Mouse (Mus musculus): ENCODE measurements around the gene Tenm4. TPM values are rescaled to one million over a fixed set of nuclear protein-coding genes. Genes with fewer than 3 reads are reported as not detected.

Gene Tenm4
- polyA plus RNA-seq, 1 experiment from 2014 or later = 45.8 TPM

GRCm38 (mm10) chr7:96748538-96749045, 577.5 kb downstream of the Tenm4 start:
- no peaks in the 10 kb centered on the region for H3K9me3 ChIP-seq
- H3K9ac ChIP-seq (replicated peaks) = no peak overlapping the region
- H3K4me1 ChIP-seq (replicated peaks) = peaks cover 57% of the 10 kb centered on the region
- peaks cover 4% of the 10 kb centered on the region; the same call in 1 of the 2 replicates for H3K36me3 ChIP-seq
- 63% methylated on average over 7 of the region's 7 CpGs for WGBS
- no peak for ATAC-seq (ENCODE audit: insufficient number of reproducible peaks, insufficient read depth, low FRiP score, low TSS enrichment, low read depth)
- H3K4me2 ChIP-seq = no peak overlapping the region
- H3K27ac ChIP-seq = peak overlapping the region; percentile 4; the same call in 1 of the 2 replicates
- H3K27me3 ChIP-seq = no peaks in the 10 kb centered on the region
- H3K4me3 ChIP-seq (replicated peaks) = no peak overlapping the region

DNA sequence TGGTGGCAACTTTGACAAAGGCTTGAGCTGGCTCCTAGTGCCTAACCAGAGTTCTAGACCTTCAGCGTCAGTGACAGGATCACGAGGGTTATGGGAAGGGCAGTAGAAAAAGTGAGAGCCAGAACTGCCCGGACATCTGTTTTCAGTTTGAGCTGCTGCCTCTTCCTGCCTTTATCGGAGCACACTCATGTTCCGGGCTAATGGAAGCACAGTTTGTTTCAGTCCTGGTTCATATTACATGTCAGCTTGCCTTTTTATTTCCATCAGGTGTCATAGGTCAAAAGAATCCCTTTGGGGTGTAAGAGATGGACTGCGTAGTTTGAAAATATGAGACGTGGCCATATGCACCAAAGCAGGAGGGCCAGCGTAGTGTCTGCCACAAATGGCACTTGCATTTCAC, 578.7 kb downstream of the Tenm4 start:
- WGBS = 12% methylated on average over 8 of the region's 8 CpGs
- H3K27ac ChIP-seq = 0 out of 2 replicates have a peak overlapping the region, but pooled peaks have one; percentile 29
- H3K4me2 ChIP-seq = no peak overlapping the region
- H3K9ac ChIP-seq (replicated peaks) = no peak overlapping the region
- no peaks in the 10 kb centered on the region for H3K9me3 ChIP-seq
- H3K4me1 ChIP-seq (replicated peaks) = peaks cover 60% of the 10 kb centered on the region
- H3K36me3 ChIP-seq = no peaks in the 10 kb centered on the region
- no peak overlapping the region for H3K4me3 ChIP-seq (replicated peaks)
- no peaks in the 10 kb centered on the region for H3K27me3 ChIP-seq
- no peak for ATAC-seq (ENCODE audit: insufficient number of reproducible peaks, insufficient read depth, low FRiP score, low TSS enrichment, low read depth)

- ATAC-seq (ENCODE audit: insufficient number of reproducible peaks, insufficient read depth, low FRiP score, low TSS enrichment, low read depth) = no peak
- no peak overlapping the region for H3K4me2 ChIP-seq
- H3K4me3 ChIP-seq (replicated peaks) = no peak overlapping the region
- H3K27me3 ChIP-seq = no peaks in the 10 kb centered on the region
- H3K4me1 ChIP-seq (replicated peaks) = peaks cover 61% of the 10 kb centered on the region
- 94% methylated on average over 2 of the region's 2 CpGs for WGBS
- H3K9ac ChIP-seq (replicated peaks) = no peak overlapping the region
- H3K36me3 ChIP-seq = no peaks in the 10 kb centered on the region
- no peaks in the 10 kb centered on the region for H3K9me3 ChIP-seq
- no peak overlapping the region for H3K27ac ChIP-seq
These were observed 580.2 kb downstream of the Tenm4 start for GRCm38 (mm10) chr7:96751236-96751635.

DNA sequence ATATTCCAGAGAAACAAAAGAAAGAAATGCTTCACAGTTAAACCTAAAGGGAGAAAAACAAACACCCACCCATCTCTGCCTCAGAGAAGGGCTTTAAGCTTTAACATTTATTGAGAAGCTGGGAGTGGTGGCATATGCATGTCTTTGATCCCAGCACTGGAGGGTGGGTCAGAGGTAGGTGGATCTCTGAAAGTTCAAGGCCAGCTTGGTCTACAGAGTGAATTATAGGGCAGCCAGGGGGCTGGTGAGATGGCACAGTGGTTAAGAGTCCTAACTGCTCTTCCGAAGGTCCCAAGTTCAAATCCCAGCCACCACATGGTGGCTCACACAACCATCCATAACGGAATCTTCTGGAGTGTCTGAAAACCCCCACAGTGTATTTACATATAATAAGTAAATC, 581.7 kb downstream of the Tenm4 start:
- WGBS = 94% methylated on average over 2 of the region's 2 CpGs
- Histone ChIP-seq H3K27ac (no peak overlapping the region), H3K9ac (replicated peaks) (no peak overlapping the region), H3K4me3 (replicated peaks) (no peak overlapping the region), H3K9me3 (no peaks in the 10 kb centered on the region), H3K4me2 (no peak overlapping the region), H3K36me3 (no peaks in the 10 kb centered on the region), H3K27me3 (no peaks in the 10 kb centered on the region), H3K4me1 (replicated peaks) (peaks cover 68% of the 10 kb centered on the region)
- no peak for ATAC-seq (ENCODE audit: insufficient number of reproducible peaks, insufficient read depth, low FRiP score, low TSS enrichment, low read depth)

- Histone ChIP-seq H3K27me3 (no peaks in the 10 kb centered on the region), H3K9ac (replicated peaks) (no peak overlapping the region), H3K36me3 (no peaks in the 10 kb centered on the region; the same call in 1 of the 2 replicates), H3K4me1 (replicated peaks) (peaks cover 64% of the 10 kb centered on the region), H3K27ac (no peak overlapping the region), H3K4me3 (replicated peaks) (no peak overlapping the region), H3K4me2 (no peak overlapping the region), H3K9me3 (no peaks in the 10 kb centered on the region)
- WGBS = 46% methylated on average over 4 of the region's 4 CpGs
- ATAC-seq (ENCODE audit: insufficient number of reproducible peaks, insufficient read depth, low FRiP score, low TSS enrichment, low read depth) = no peak
These were observed 582.5 kb downstream of the Tenm4 start for GRCm38 (mm10) chr7:96753335-96754095.

DNA sequence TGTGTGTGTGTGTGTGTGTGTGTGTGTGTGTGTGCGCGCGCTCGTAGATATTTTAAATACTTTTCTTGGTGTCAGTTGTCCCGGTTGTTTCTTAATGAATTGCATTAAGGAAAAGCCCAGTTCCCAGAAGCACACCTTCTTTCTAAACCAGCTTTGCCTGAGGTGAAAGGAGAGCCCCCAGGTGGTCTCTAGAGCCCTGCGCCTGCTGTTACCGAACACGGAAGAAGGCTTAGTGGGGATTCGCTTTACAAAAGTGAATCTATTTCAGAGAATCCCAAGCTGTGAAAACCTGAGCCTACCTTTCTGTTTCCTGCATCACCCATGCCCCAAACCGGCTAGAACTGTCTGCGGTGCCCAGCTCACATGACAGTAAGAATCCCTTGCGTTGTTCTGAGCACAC, 583.1 kb downstream of the Tenm4 start:
- no peak overlapping the region for H3K27ac ChIP-seq
- ATAC-seq (ENCODE audit: insufficient number of reproducible peaks, insufficient read depth, low FRiP score, low TSS enrichment, low read depth) = no peak
- H3K36me3 ChIP-seq = peaks cover 4% of the 10 kb centered on the region; the same call in 1 of the 2 replicates
- H3K4me3 ChIP-seq (replicated peaks) = no peak overlapping the region
- H3K9me3 ChIP-seq = peaks cover 3% of the 10 kb centered on the region; the same call in 1 of the 2 replicates
- no peak overlapping the region for H3K4me2 ChIP-seq
- 54% methylated on average over 12 of the region's 12 CpGs for WGBS
- H3K4me1 ChIP-seq (replicated peaks) = peaks cover 57% of the 10 kb centered on the region
- no peaks in the 10 kb centered on the region for H3K27me3 ChIP-seq
- no peak overlapping the region for H3K9ac ChIP-seq (replicated peaks)

DNA sequence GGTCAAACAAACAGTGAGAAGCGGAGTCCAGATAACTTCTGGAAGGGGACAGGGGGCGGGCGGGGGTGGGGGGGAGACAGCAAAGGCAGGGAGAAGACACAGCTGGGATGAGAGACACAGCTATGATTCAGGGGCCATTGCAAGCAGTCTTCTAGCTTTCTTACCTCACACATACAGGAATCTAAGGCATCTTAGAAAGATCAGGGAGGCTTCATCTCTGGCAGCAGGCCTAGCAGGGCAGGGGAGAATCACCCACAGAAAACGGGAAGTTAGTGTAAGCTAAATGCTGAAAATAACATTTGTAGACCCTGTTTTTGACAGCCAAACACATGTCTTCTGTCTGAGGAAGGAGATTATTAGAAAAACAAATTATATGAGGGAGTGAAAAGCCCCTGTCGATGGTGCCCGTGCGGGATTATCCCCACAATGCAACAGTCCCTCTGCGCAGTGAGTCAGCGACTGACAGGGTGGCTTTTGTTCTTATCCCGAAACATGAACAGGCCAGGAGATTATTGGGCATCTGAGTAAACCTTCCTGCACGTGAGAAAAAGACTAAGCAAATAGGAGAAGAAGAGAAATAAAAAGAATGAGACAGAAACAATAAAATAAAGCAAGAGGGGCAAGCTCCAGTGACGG, 584.5 kb downstream of the Tenm4 start:
- peak overlapping the region; percentile 45; the same call in 1 of the 2 replicates for H3K27ac ChIP-seq
- H3K4me3 ChIP-seq (replicated peaks) = no peak overlapping the region
- 68% methylated on average over 11 of the region's 12 CpGs for WGBS
- ATAC-seq (ENCODE audit: insufficient number of reproducible peaks, insufficient read depth, low FRiP score, low TSS enrichment, low read depth) = no peak
- H3K4me1 ChIP-seq (replicated peaks) = peaks cover 50% of the 10 kb centered on the region
- H3K9ac ChIP-seq (replicated peaks) = no peak overlapping the region
- no peak overlapping the region for H3K4me2 ChIP-seq
- H3K36me3 ChIP-seq = peaks cover 4% of the 10 kb centered on the region; the same call in 1 of the 2 replicates
- no peaks in the 10 kb centered on the region for H3K27me3 ChIP-seq
- H3K9me3 ChIP-seq = peaks cover 7% of the 10 kb centered on the region; the same call in 1 of the 2 replicates

DNA sequence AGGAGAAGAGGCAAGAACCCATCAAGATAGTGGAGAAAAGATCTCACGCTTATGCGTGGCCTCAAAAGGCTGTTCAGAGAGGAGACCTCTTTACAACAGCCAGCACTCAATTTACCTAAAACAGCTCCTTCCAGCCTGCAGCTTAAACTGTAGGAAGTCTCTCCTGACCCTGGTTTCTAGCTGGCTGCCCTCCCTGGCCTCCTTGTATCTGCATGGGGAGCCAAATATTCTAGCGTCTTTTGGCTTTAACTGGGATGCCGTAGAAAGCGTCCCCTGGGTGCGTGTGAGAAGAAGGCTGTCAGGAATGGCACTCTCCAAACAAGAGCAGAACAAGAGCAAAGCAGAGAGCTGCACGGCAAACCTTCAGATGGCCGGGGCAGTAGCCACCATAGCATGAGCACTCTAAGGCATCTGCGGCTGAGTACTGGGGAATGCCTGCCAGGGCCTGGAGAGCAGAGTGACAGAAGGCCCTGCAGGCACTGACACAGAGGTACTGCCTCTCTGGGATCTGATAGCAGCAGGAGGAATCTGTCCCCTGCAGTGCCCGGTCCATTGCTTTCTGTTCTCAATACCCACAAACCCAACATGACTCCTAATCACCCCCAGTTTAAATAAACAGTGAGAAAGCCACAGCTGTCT, 585.2 kb downstream of the Tenm4 start:
- peaks cover 4% of the 10 kb centered on the region; the same call in 1 of the 2 replicates for H3K36me3 ChIP-seq
- peak overlapping the region; percentile 45; the same call in 1 of the 2 replicates for H3K27ac ChIP-seq
- no peak overlapping the region for H3K4me3 ChIP-seq (replicated peaks)
- WGBS = 44% methylated on average over 10 of the region's 10 CpGs
- H3K4me2 ChIP-seq = no peak overlapping the region
- no peaks in the 10 kb centered on the region for H3K27me3 ChIP-seq
- H3K4me1 ChIP-seq (replicated peaks) = peaks cover 51% of the 10 kb centered on the region
- H3K9ac ChIP-seq (replicated peaks) = no peak overlapping the region
- ATAC-seq (ENCODE audit: insufficient number of reproducible peaks, insufficient read depth, low FRiP score, low TSS enrichment, low read depth) = no peak
- H3K9me3 ChIP-seq = peaks cover 7% of the 10 kb centered on the region; the same call in 1 of the 2 replicates

DNA sequence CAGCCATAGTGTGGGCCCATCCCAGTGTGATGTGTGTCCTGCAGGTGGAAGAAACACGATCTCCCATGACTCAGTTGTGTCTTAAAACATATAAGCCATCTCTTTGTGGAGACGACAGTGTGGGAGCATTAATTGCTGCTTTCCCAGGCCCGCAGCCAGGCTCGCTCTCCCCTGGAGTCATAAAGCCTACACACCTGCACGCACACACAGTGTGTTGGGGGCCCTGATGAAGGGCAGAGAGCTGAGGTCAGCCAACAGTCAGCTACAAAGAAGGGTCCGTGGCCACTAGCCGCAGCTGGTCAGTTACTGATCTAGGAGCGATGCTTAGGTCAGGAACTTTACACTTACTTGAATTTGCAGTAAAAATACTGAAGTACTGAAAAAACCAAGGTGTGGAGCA, 586.0 kb downstream of the Tenm4 start:
- WGBS = 29% methylated on average over 8 of the region's 8 CpGs
- ATAC-seq (ENCODE audit: insufficient number of reproducible peaks, insufficient read depth, low FRiP score, low TSS enrichment, low read depth) = no peak; the same call in 1 of the 2 replicates
- Histone ChIP-seq H3K36me3 (peaks cover 4% of the 10 kb centered on the region; the same call in 1 of the 2 replicates), H3K27ac (no peak overlapping the region), H3K4me3 (replicated peaks) (no peak overlapping the region), H3K9me3 (peaks cover 7% of the 10 kb centered on the region; the same call in 1 of the 2 replicates), H3K27me3 (no peaks in the 10 kb centered on the region), H3K9ac (replicated peaks) (no peak overlapping the region), H3K4me1 (replicated peaks) (peaks cover 51% of the 10 kb centered on the region), H3K4me2 (no peak overlapping the region)

- Histone ChIP-seq H3K27ac (no peak overlapping the region), H3K9ac (replicated peaks) (no peak overlapping the region), H3K4me1 (replicated peaks) (peaks cover 40% of the 10 kb centered on the region), H3K4me2 (no peak overlapping the region), H3K4me3 (replicated peaks) (no peak overlapping the region), H3K36me3 (peaks cover 4% of the 10 kb centered on the region; the same call in 1 of the 2 replicates), H3K27me3 (no peaks in the 10 kb centered on the region), H3K9me3 (peaks cover 7% of the 10 kb centered on the region; the same call in 1 of the 2 replicates)
- WGBS = 70% methylated on average over 6 of the region's 6 CpGs
- ATAC-seq (ENCODE audit: insufficient number of reproducible peaks, insufficient read depth, low FRiP score, low TSS enrichment, low read depth) = no peak
These were observed 589.2 kb downstream of the Tenm4 start for GRCm38 (mm10) chr7:96760208-96760607.

DNA sequence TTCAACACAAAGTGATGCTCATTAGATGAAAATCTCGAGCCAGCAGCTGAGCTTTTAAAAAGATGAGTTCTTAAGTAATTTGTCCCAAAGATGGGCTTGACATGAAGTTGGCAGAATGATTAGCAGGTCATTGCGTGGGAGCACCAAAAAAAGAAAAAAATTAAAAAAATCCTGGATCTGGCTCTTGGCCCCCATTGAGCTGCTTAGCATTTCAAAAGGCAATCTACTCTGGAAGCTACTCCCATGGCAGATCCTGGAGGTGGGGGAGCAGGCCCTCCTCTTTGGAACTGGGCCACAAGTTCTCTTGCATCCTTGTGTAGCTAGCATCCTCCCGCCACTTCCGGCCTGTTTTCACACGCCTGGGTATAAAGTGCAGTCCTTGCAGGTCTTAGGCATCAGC, 590.1 kb downstream of the Tenm4 start:
- Histone ChIP-seq H3K9ac (replicated peaks) (no peak overlapping the region), H3K4me1 (replicated peaks) (peaks cover 38% of the 10 kb centered on the region), H3K27ac (no peak overlapping the region), H3K4me3 (replicated peaks) (no peak overlapping the region), H3K36me3 (peaks cover 4% of the 10 kb centered on the region; the same call in 1 of the 2 replicates), H3K27me3 (no peaks in the 10 kb centered on the region), H3K4me2 (no peak overlapping the region), H3K9me3 (peaks cover 7% of the 10 kb centered on the region; the same call in 1 of the 2 replicates)
- no peak for ATAC-seq (ENCODE audit: insufficient number of reproducible peaks, insufficient read depth, low FRiP score, low TSS enrichment, low read depth)
- 83% methylated on average over 5 of the region's 5 CpGs for WGBS
